Mouse (Mus musculus) lung, adult 2 months (tissue): ENCODE results near the gene Gm9887. TPM values are rescaled to one million over a fixed set of nuclear protein-coding genes. Genes with fewer than 3 reads are reported as not detected.
"Not testable (repeated sequence)": the region's sequence is repeated elsewhere in the genome, so short reads cannot be mapped to it uniquely, and the experiment has no call there.

ENCODE experiments used
- DNase-seq: peaks from one replicate; pipeline ENCODE4 v3.0.0; 2022
- H3K4me1 ChIP-seq: fragments of 200-500 bp; 2 replicates; pipeline ENCODE4 v1.6.1; 2011; ENCODE audit warnings: low read length; ENCODE audit not compliant: control insufficient read depth, insufficient read depth
- H3K4me3 ChIP-seq: fragments of 200-500 bp; replicated peaks from 2 replicates; pipeline ENCODE3; 2011; ENCODE audit warnings: low read depth, mild to moderate bottlenecking, control low read depth, low read length; ENCODE audit errors: extremely low read depth
- CTCF ChIP-seq: fragments of 200-500 bp; IDR thresholded peaks from 2 replicates; pipeline ENCODE4 v1.5.1; 2011; ENCODE audit warnings: mild to moderate bottlenecking, low read length, control low read depth; ENCODE audit not compliant: insufficient read depth
- POLR2A ChIP-seq: fragments of 200-500 bp; IDR thresholded peaks from 2 replicates; pipeline ENCODE4 v1.6.1; 2011; ENCODE audit warnings: low read depth, mild to moderate bottlenecking, control low read depth, low read length, borderline replicate concordance; ENCODE audit errors: extremely low read depth
- WGBS: fragments of 180-500 bp; shearing (Covaris S2); methylation state at CpG from one replicate; pipeline ENCODE4 v1.1.7; 2018; 5-methylcytosine and 5-hydroxymethylcytosine counted together
- polyA plus RNA-seq: library from polyadenylated mRNA; depleted of rRNA; stranded (reverse); fragments of >200 nt; gene quantifications from 2 replicates; pipeline ENCODE4 v1.2.3, GENCODE M21; 2012

Gene Gm9887
- polyA plus RNA-seq, 1 experiment, result 2.3 TPM

- DNase-seq, result no peak
- Histone ChIP-seq H3K4me1 (no peaks in the 10 kb centered on the region; the same call in 1 of the 2 replicates), H3K4me3 (no peak overlapping the region)
- TF ChIP-seq POLR2A (no peak), CTCF (no peak)
- 91% methylated on average over 10 of the region's 10 CpGs for WGBS
Measured at GRCm38 (mm10) chr12:69388321-69388869, 16.1 kb upstream of the Gm9887 start.

- H3K4me1 ChIP-seq, H3K4me3 ChIP-seq, DNase-seq: not testable (repeated sequence)
- 69% methylated on average over 12 of the region's 12 CpGs for WGBS
Measured at GRCm38 (mm10) chr12:69386281-69386732, 14.0 kb upstream of the Gm9887 start.

GRCm38 (mm10) chr12:69385542-69386280, 13.5 kb upstream of the Gm9887 start:
- no peak for TF ChIP-seq CTCF
- TF ChIP-seq POLR2A, result no peak

GRCm38 (mm10) chr12:69384606-69385005, 12.3 kb upstream of the Gm9887 start:
- TF ChIP-seq POLR2A (no peak), CTCF (no peak)
- 79% methylated on average over 5 of the region's 5 CpGs for WGBS
- no peak overlapping the region for H3K4me3 ChIP-seq
- H3K4me1 ChIP-seq, result no peaks in the 10 kb centered on the region
- DNase-seq, result no peak

More at GRCm38 (mm10) chr12:69385542-69386280, 13.5 kb upstream of the Gm9887 start:
- H3K4me3 ChIP-seq, result no peak overlapping the region
- no peaks in the 10 kb centered on the region; the same call in 1 of the 2 replicates for H3K4me1 ChIP-seq
- 62% methylated on average over 6 of the region's 6 CpGs for WGBS
- DNase-seq, result no peak

GRCm38 (mm10) chr12:69382880-69383279, 10.6 kb upstream of the Gm9887 start:
- Histone ChIP-seq H3K4me3 (no peak overlapping the region), H3K4me1 (no peaks in the 10 kb centered on the region)
- no peak for TF ChIP-seq POLR2A
- no peak for TF ChIP-seq CTCF
- 95% methylated on average over 1 of the region's 1 CpGs for WGBS
- no peak for DNase-seq

- no peak for DNase-seq
- H3K4me3 ChIP-seq, result no peak overlapping the region
- H3K4me1 ChIP-seq, result peaks cover 2% of the 10 kb centered on the region
- TF ChIP-seq CTCF (no peak), POLR2A (no peak)
- 74% methylated on average over 11 of the region's 11 CpGs for WGBS
Measured at GRCm38 (mm10) chr12:69378558-69379454, 6.5 kb upstream of the Gm9887 start.

- 78% methylated on average over 6 of the region's 6 CpGs for WGBS
- not testable (repeated sequence) for H3K4me3 ChIP-seq, DNase-seq, H3K4me1 ChIP-seq
Measured at GRCm38 (mm10) chr12:69377636-69378035, 5.4 kb upstream of the Gm9887 start.

GRCm38 (mm10) chr12:69377188-69377587, 4.9 kb upstream of the Gm9887 start:
- peaks cover 3% of the 10 kb centered on the region for H3K4me1 ChIP-seq
- TF ChIP-seq POLR2A (no peak), CTCF (no peak)
- no peak for DNase-seq

GRCm38 (mm10) chr12:69376132-69376531, 3.9 kb upstream of the Gm9887 start:
- WGBS, result 57% methylated on average over 2 of the region's 2 CpGs
- DNase-seq, result no peak
- Histone ChIP-seq H3K4me1 (peaks cover 3% of the 10 kb centered on the region), H3K4me3 (no peak overlapping the region)
- TF ChIP-seq POLR2A (no peak), CTCF (no peak)

More at GRCm38 (mm10) chr12:69377188-69377587, 4.9 kb upstream of the Gm9887 start:
- WGBS, result 59% methylated on average over 1 of the region's 1 CpGs
- no peak overlapping the region for H3K4me3 ChIP-seq
